Mouse (Mus musculus) brain, embryonic 14.5 days (tissue): ENCODE measurements around the gene Vars. TPM values are rescaled to one million over a fixed set of nuclear protein-coding genes. Genes with fewer than 3 reads are reported as not detected.
"Not testable (repeated sequence)": the region's sequence is repeated elsewhere in the genome, so short reads cannot be mapped to it uniquely, and the experiment has no call there.

ENCODE experiments used
- DNase-seq: peaks from one replicate; pipeline ENCODE4 v3.0.0-alpha.2; 2011; ENCODE audit warnings: low read depth
- CTCF ChIP-seq: fragments of 200-500 bp; IDR thresholded peaks from 2 replicates; pipeline ENCODE4 v1.5.1; 2012; ENCODE audit warnings: inconsistent platforms, mild to moderate bottlenecking, moderate library complexity, borderline replicate concordance; ENCODE audit not compliant: insufficient read depth, insufficient read length; ENCODE audit errors: extremely low read depth
- POLR2A ChIP-seq: fragments of 200-500 bp; IDR thresholded peaks from 2 replicates; pipeline ENCODE4 v1.6.1; 2012; ENCODE audit warnings: mild to moderate bottlenecking, inconsistent platforms, borderline replicate concordance; ENCODE audit not compliant: poor library complexity, insufficient read depth, insufficient read length, severe bottlenecking; ENCODE audit errors: extremely low read depth
- polyA plus RNA-seq: library from polyadenylated mRNA; depleted of rRNA; stranded (reverse); fragments of >200 nt; gene quantifications from 2 replicates; pipeline ENCODE4 v1.2.3, GENCODE M21; 2012

Gene Vars
- polyA plus RNA-seq, 1 experiment: 99.2 TPM

DNA sequence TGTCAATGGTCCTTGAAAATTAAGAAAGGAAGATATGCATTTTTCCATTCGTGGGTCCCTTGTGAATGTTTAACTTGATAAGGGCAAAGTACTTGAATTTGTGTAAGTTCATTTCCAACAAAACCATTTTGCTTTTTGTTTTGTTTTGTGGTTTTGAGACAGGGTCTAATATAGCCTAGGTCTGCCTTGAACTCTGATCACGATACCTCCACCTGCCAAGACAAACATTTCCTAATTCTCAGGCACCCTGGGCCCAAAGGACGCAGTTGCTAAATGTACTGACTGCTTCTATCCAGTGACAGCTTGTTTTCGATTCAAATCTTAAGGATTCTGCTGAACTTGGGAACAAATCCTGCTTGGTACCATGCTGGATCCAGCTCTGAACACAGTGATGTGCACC lies 21.2 kb upstream of the Vars start:
- TF ChIP-seq CTCF (no peak), POLR2A (no peak)
- no peak for DNase-seq

DNA sequence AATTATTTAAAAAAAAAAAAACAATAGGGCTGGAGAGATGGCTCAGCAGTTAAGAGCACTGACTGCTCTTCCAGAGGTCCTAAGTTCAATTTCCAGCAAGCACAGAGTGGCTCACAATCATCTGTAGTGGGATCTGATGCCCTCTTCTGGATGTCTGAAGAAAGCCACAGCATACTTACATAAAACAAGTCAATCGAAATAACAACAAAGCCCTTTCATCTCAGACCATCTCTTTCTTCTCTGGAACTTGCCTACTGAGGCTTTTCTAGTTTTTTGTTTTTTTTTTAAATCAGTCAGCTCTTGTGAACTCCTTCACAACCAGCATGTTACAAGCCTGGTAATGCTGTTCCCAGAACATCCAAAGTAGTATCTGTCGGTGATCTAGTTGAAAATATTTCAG lies 20.1 kb upstream of the Vars start:
- peak; percentile 42; the same call in 1 of the 2 replicates for TF ChIP-seq CTCF
- no peak for TF ChIP-seq POLR2A
- DNase-seq: peak; percentile 85

GRCm38 (mm10) chr17:34981690-34982180 lies 19.1 kb upstream of the Vars start, which contains the start of gene Lsm2:
Gene Lsm2 (plus strand): TSS chr17:34981862.
- peak; percentile 98 for DNase-seq
- no peak for TF ChIP-seq CTCF
- TF ChIP-seq POLR2A: peak; percentile 59

- TF ChIP-seq CTCF (no peak), POLR2A (no peak)
- no peak for DNase-seq
These were observed 18.5 kb upstream of the Vars start for GRCm38 (mm10) chr17:34982328-34982727.

- TF ChIP-seq CTCF: peak; percentile 54; the same call in 1 of the 2 replicates
- no peak for TF ChIP-seq POLR2A
- DNase-seq: peak; percentile 61
These were observed 16.6 kb upstream of the Vars start for GRCm38 (mm10) chr17:34984218-34984617.

- no peak for DNase-seq
- TF ChIP-seq CTCF: no peak
- no peak for TF ChIP-seq POLR2A
These were observed 6.0 kb upstream of the Vars start for GRCm38 (mm10) chr17:34994751-34995150.

- DNase-seq: not testable (repeated sequence)
These were observed 5.6 kb upstream of the Vars start for GRCm38 (mm10) chr17:34995192-34995591.

GRCm38 (mm10) chr17:34995927-34996326 lies 4.9 kb upstream of the Vars start:
- not testable (repeated sequence) for DNase-seq

DNA sequence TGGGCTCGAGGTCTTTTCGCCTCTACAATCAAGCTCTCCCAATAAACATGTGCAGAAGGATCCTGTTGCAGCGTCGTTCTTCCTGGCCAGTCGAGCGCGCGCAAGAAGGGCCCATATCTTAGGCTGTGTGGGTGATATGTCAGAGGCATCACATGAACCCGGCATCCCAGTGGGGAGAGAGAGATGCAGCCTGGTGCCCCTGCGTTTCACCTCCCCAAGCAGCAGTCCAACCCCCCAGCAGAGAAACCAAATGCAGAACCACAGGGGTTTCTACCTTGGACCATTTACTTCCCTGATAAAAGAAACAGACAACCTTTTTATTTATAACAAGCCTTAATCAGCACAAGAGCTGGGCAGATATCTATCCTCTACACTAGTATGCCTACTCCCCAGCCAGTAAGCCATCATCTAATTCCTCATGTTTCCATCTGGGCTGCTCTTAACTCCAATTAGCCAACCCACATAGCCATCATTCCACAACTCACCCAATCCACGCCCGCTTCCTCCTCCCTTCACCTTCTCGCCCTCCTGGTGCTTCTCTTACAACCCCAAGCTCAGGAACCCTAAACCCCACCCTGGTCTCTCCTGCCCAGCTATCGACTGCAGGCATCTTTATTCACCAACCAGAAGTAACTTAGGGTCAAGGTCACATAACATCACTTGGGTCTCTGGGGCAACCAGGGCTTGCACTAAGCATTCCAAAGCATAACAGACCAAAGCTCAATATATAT lies 4.2 kb upstream of the Vars start:
- TF ChIP-seq CTCF: no peak
- DNase-seq: no peak

DNA sequence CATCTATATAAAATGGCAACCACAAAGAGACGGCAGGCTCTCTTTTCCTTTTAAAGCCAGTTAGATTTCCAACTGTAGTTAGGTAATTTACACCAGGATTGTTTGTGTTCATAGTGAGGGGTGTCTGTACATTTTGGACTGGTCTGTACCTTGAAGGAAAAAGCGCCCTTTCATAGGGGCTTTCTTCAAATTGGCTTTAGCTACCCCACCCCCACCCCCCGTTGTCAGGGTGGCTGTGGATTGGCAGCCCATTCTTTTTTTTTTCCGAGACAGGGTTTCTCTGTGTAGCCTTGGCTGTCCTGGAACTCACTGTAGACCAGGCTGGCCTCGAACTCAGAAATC lies 3.7 kb upstream of the Vars start:
- no peak for DNase-seq
- TF ChIP-seq POLR2A (no peak), CTCF (no peak)

DNA sequence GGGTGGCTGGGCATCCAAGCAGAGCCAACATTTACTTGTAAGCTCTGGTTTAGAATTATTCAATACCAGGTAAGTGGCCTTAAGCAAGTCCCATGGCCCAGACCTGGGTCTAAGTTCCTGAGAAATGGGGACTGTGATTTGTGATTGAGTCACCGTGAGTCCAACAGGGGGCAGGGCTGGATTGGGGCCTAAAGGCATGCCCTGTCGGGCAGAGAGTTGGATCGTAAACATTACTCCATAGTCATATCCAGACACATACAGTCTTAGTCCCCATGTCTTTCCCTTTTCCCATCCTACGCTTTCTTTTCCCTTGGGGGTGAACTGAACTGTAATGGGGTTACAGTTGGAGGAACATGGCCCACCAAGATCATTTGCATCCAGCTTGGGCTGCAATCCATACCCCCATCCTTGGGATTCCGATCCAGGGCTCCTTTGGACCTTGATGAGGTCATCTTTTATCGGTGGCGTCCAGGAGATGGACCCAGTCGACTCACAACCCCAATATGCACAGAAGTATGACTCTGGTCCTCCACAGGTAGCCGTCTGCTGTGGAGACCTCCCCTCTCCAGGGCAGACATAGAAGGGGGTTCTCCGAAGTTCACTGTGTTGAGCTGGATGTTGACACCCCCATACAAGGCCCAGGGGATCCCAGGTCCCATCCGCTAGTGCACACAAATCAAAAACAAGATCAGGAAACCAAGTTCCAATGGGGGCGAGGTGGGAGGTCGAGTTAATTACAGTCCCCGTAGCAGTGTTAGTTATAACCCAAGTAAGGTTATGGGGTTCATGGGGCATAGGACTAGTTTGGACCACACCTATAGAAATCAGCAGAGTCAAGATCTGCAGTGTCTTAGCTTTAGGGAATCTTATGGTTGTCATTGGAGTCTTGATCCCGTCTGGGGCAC lies 2.0 kb upstream of the Vars start:
- DNase-seq: no peak
- no peak for TF ChIP-seq POLR2A
- TF ChIP-seq CTCF: no peak

DNA sequence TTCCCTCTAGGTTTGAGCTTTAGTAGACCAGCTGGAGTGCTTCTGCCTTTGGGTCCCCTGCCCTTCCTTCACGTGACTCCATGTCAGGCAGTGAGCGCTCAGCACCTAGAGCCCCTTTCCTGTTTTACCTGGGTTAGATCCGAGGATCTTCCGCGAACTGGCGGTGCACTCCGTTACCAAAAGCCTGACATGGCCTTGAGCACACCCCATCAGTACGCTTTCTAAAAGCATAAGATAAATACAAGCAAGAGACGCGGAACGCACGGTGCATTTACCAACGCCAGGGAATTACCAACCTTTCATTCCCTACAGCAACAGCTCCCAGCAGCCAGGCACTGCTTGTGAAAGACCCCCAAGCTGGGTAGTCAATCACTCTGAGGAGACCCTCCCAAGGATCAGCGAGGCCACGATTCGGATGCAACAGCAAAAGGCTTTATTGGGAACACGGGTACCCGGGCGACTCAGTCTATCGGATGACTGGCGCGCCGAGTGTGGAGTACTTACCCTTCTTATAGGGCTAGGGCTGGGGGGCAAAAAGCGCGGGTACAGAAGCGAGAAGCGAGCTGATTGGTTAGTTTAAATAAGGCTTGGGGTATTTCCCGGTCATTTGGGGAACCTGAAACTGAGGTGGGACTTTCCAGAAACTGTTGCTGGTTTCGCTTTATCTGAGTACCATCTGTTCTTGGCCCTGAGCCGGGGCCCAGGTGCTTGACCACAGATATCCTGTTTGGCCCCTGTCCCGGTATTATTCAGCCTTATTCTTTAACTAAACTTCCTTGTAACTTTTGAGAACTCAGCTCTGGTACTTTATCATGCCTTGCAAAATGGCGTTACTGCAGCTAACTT lies 693 bp upstream of the Vars start:
- peak; percentile 31 for DNase-seq
